Mouse (Mus musculus) liver, postnatal 0 days (tissue): ENCODE measurements at regions not wholly inside any gene's neighbourhood (a gene's known extent, or its start where the extent isn't known, plus 50 kb on each side); places are given as distances from the start of the nearest gene placed in this dataset.

Source experiments
- ATAC-seq: fragments of 200-750 bp; cut with Nextera tagmentation; 2 replicates; pipeline ENCODE4 v1.8.0; 2017; ENCODE audit warnings: mild to moderate bottlenecking, moderate library complexity
- DNase-seq: peaks from one replicate; pipeline ENCODE4 v3.0.0-alpha.2; 2016
- H3K27ac ChIP-seq: fragments of 300-500 bp; sonication (generic); 2 replicates; pipeline ENCODE4 v1.5.1; 2014; ENCODE audit warnings: antibody characterized with exemption, moderate library complexity, mild to moderate bottlenecking, low read depth
- H3K27me3 ChIP-seq: fragments of 300-500 bp; sonication (generic); 2 replicates; pipeline ENCODE4 v1.6.1; 2014; ENCODE audit warnings: low read length, control low read depth, mixed read lengths; ENCODE audit not compliant: insufficient read depth
- H3K36me3 ChIP-seq: fragments of 300-500 bp; sonication (generic); replicated peaks from 2 replicates; pipeline ENCODE4 v1.6.1; 2014; ENCODE audit warnings: mild to moderate bottlenecking, control low read depth, low read length, moderate library complexity, mixed read lengths; ENCODE audit not compliant: insufficient read depth
- H3K4me1 ChIP-seq: fragments of 300-500 bp; sonication (generic); 2 replicates; pipeline ENCODE4 v1.6.1; 2014; ENCODE audit warnings: antibody characterized with exemption, mild to moderate bottlenecking, control low read depth; ENCODE audit not compliant: insufficient read depth
- H3K4me2 ChIP-seq: fragments of 300-500 bp; sonication (generic); 2 replicates; pipeline ENCODE4 v1.6.1; 2014; ENCODE audit warnings: low read depth, mild to moderate bottlenecking, low read length, moderate library complexity, mixed read lengths
- H3K4me3 ChIP-seq: fragments of 300-500 bp; sonication (generic); 2 replicates; pipeline ENCODE4 v1.5.1; 2014; ENCODE audit warnings: low read depth, low read length
- H3K9ac ChIP-seq: fragments of 300-500 bp; sonication (generic); replicated peaks from 2 replicates; pipeline ENCODE4 v1.6.1; 2014; ENCODE audit warnings: mild to moderate bottlenecking, moderate library complexity
- H3K9me3 ChIP-seq: fragments of 300-500 bp; sonication (generic); 2 replicates; pipeline ENCODE4 v1.6.1; 2016; ENCODE audit warnings: mild to moderate bottlenecking, control low read depth, low read length, mixed read lengths
- CTCF ChIP-seq: sonication (generic); IDR thresholded peaks from 2 replicates; pipeline ENCODE4 v1.5.1; 2016; ENCODE audit warnings: antibody characterized with exemption, low read depth
- EP300 ChIP-seq: IDR thresholded peaks from 2 replicates; pipeline ENCODE4 v1.6.1; 2016; ENCODE audit warnings: antibody characterized with exemption, low read depth, mild to moderate bottlenecking
- whole genome bisulfite sequencing: fragments of 180-500 bp; shearing (Covaris S2); extraction: QIAGEN DNeasy Blood & Tissue Kit; methylation state at CpG from one replicate; pipeline ENCODE4 v1.1.7; 2014; ENCODE audit not compliant: insufficient replicate concordance; 5-methylcytosine and 5-hydroxymethylcytosine counted together

DNA sequence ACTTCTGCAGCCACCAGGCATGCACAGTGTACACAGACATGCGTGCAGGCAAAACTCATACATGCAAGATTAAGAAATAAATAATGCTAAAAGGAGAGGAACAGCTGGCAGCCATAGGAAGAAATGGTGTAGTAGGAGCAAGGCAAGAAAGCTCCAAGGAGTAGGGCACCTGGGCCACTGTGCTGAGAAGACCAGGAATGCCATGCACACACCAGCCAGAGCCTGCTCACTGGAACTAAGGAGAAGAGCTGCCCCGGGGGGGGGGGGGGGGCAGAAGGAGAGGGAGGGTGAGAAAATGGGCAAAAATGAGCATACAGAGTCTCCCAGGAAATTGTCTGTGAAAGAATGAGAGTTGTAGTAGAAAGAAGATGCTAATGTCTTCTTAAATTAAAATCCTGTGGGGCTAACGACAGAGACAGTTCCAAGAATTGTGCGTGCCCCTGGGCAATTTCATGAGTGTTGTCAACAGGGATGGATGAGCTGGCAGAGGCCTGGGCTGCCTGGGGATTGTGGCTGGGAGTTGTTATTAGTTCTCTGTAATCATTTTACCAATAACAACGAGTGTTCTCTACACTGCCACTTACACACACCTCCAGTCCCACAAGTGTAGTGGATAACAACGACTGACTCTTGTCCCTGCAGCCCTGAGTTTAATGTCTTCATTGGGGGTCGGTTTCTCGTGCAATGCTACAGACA is 54.2 kb upstream of the Syt13 start:
- Histone ChIP-seq H3K9me3 (no peaks in the 10 kb centered on the region), H3K36me3 (no peaks in the 10 kb centered on the region), H3K9ac (no peak overlapping the region), H3K4me2 (no peak overlapping the region), H3K27ac (no peak overlapping the region), H3K4me3 (no peak overlapping the region), H3K27me3 (no peaks in the 10 kb centered on the region), H3K4me1 (no peaks in the 10 kb centered on the region)
- TF ChIP-seq EP300 = no peak
- TF ChIP-seq CTCF = no peak
- DNase-seq (no peak), ATAC-seq (no peak)
- WGBS = 74% methylated on average over 8 of the region's 8 CpGs
